ENCODE assay signal across 8 mouse cellular contexts in genomic region chr2:142057889-142058750, GRCm38 (mm10).
DNase-seq lines count a peak whose midpoint lies in the region; ATAC-seq and TF ChIP-seq lines count a peak whose summit lies in the region.

No protein-coding gene starts in this region.

- no peaks in the 10 kb centered on the region for H3K36me3 ChIP-seq in heart, embryonic 10.5 days
- no peaks in the 10 kb centered on the region for H3K36me3 ChIP-seq in embryonic facial prominence, embryonic 14.5 days (ENCODE audit: control insufficient read depth, insufficient read depth, low read length)
- H3K36me3 ChIP-seq in hindbrain, embryonic 13.5 days, result no peaks in the 10 kb centered on the region

- H3K4me2 ChIP-seq in embryonic facial prominence, embryonic 14.5 days (ENCODE audit: low read depth, low read length), result peak overlapping the region; percentile 48
- peak overlapping the region; percentile 13; the same call in 1 of the 2 replicates for H3K4me2 ChIP-seq in hindbrain, embryonic 13.5 days

- no peak for TF ChIP-seq POLR2A in brain, embryonic 14.5 days (IDR thresholded peaks at IDR 0.05; ENCODE audit: borderline replicate concordance, extremely low read depth, insufficient read depth, insufficient read length, poor library complexity, severe bottlenecking)

- H3K27ac ChIP-seq in heart, embryonic 10.5 days, result peak overlapping the region; percentile 62; the same call in 1 of the 2 replicates
- peak overlapping the region; percentile 66 for H3K27ac ChIP-seq in embryonic facial prominence, embryonic 14.5 days (replicated peaks; ENCODE audit: low read depth, low read length)
- peak overlapping the region; percentile 79 for H3K27ac ChIP-seq in hindbrain, embryonic 13.5 days

- no peak for DNase-seq in heart, embryonic 10.5 days (ENCODE audit: low spot score)
- DNase-seq in heart, adult 8-10 months (ENCODE audit: low spot score), result no peak
- peak; percentile 92 for DNase-seq in brain, embryonic 14.5 days (ENCODE audit: low read depth)
- peak; percentile 89 for DNase-seq in embryonic facial prominence, embryonic 14.5 days (ENCODE audit: low spot score)
- DNase-seq in lung, postnatal 14 days, result peak; percentile 0
- no peak for DNase-seq in gastrocnemius, adult 8-10 months (ENCODE audit: low spot score in 2 of 2)

- peaks cover 9% of the 10 kb centered on the region for H3K4me1 ChIP-seq in heart, embryonic 10.5 days
- H3K4me1 ChIP-seq in embryonic facial prominence, embryonic 14.5 days (ENCODE audit: control insufficient read depth, insufficient read depth, low read length), result peaks cover 8% of the 10 kb centered on the region; the same call in 1 of the 2 replicates
- peaks cover 14% of the 10 kb centered on the region for H3K4me1 ChIP-seq in hindbrain, embryonic 13.5 days (replicated peaks)

- H3K9me3 ChIP-seq in heart, embryonic 10.5 days, result no peaks in the 10 kb centered on the region
- no peaks in the 10 kb centered on the region for H3K9me3 ChIP-seq in embryonic facial prominence, embryonic 14.5 days (ENCODE audit: control insufficient read depth, low read length)
- no peaks in the 10 kb centered on the region for H3K9me3 ChIP-seq in hindbrain, embryonic 13.5 days

- 38% methylated on average over 14 of the region's 14 CpGs for WGBS in heart, embryonic 10.5 days
- WGBS in embryonic facial prominence, embryonic 14.5 days, result 11% methylated on average over 14 of the region's 14 CpGs
- WGBS in hindbrain, embryonic 13.5 days, result 47% methylated on average over 14 of the region's 14 CpGs

- H3K27me3 ChIP-seq in heart, embryonic 10.5 days (ENCODE audit: insufficient read depth, poor library complexity, severe bottlenecking), result no peaks in the 10 kb centered on the region
- H3K27me3 ChIP-seq in embryonic facial prominence, embryonic 14.5 days (replicated peaks; ENCODE audit: control insufficient read depth, insufficient read depth, low read length), result no peaks in the 10 kb centered on the region
- no peaks in the 10 kb centered on the region for H3K27me3 ChIP-seq in hindbrain, embryonic 13.5 days

- peak; percentile 28; the same call in 1 of the 2 replicates for TF ChIP-seq CTCF in brain, embryonic 14.5 days (IDR thresholded peaks at IDR 0.05; ENCODE audit: borderline replicate concordance, extremely low read depth, insufficient read depth, insufficient read length)

- H3K4me3 ChIP-seq in heart, embryonic 10.5 days, result 0 out of 2 replicates have a peak overlapping the region, but pooled peaks have one; percentile 22
- H3K4me3 ChIP-seq in embryonic facial prominence, embryonic 14.5 days (ENCODE audit: low read depth, low read length), result peak overlapping the region; percentile 7; the same call in 1 of the 2 replicates
- no peak overlapping the region for H3K4me3 ChIP-seq in hindbrain, embryonic 13.5 days

- H3K9ac ChIP-seq in embryonic facial prominence, embryonic 14.5 days (ENCODE audit: low read depth, low read length), result peak overlapping the region; percentile 17; the same call in 1 of the 2 replicates
- no peak overlapping the region for H3K9ac ChIP-seq in hindbrain, embryonic 13.5 days

- peak; percentile 82 for ATAC-seq in embryonic facial prominence, embryonic 14.5 days (ENCODE audit: low read depth)
- peak; percentile 84 for ATAC-seq in hindbrain, embryonic 13.5 days (ENCODE audit: low FRiP score)
- no peak for ATAC-seq in granulocyte monocyte progenitor cell, adult 5-6 weeks (replicated peaks; ENCODE audit: poor library complexity, severe bottlenecking)

Comparison
In these comparisons a context has a peak if more than half of its experiments do, and no peak if none do; other contexts are left out.
1. DNase-seq: peak in brain, embryonic 14.5 days (single experiment), embryonic facial prominence, embryonic 14.5 days (single experiment) and lung, postnatal 14 days (single experiment); none in heart, embryonic 10.5 days (single experiment), heart, adult 8-10 months (single experiment) and gastrocnemius, adult 8-10 months (0 of 2).
2. Peak in every context shown above with its lines, with median percentiles within 50 percentile points of each other: H3K27ac ChIP-seq.